Mouse (Mus musculus): ENCODE data around the gene Med8. TPM values are rescaled to one million over a fixed set of nuclear protein-coding genes. Genes with fewer than 3 reads are reported as not detected.

Med8 gene
- total RNA-seq, 2 experiments from 2014 or later, result 47.3 to 52.7 TPM

- DNase-seq (ENCODE audit: low spot score in 2 of 2), result no peak
Measured at GRCm38 (mm10) chr4:118413553-118413952, 4.4 kb downstream of the Med8 start.

GRCm38 (mm10) chr4:118415779-118416178, 6.6 kb downstream of the Med8 start:
- DNase-seq (ENCODE audit: low spot score in 2 of 2), result peak in 1 of 2 experiments; percentile 39

GRCm38 (mm10) chr4:118416329-118416728, 7.2 kb downstream of the Med8 start:
- DNase-seq (ENCODE audit: low spot score in 2 of 2), result peak in 1 of 2 experiments; percentile 29

GRCm38 (mm10) chr4:118417112-118417797, 8.1 kb downstream of the Med8 start:
- peak in 1 of 2 experiments; percentile 22 for DNase-seq (ENCODE audit: low spot score in 2 of 2)

GRCm38 (mm10) chr4:118421384-118421783, 12.2 kb downstream of the Med8 start:
- no peak for DNase-seq (ENCODE audit: low spot score in 2 of 2)

GRCm38 (mm10) chr4:118424541-118425160, 15.5 kb downstream of the Med8 start:
- DNase-seq (ENCODE audit: low spot score in 2 of 2), result no peak

- DNase-seq (ENCODE audit: low spot score in 2 of 2), result no peak
Measured at GRCm38 (mm10) chr4:118425374-118425773, 16.2 kb downstream of the Med8 start.

GRCm38 (mm10) chr4:118427415-118427767, 18.3 kb downstream of the Med8 start:
- DNase-seq (ENCODE audit: low spot score in 2 of 2), result no peak

GRCm38 (mm10) chr4:118427768-118428451, 18.8 kb downstream of the Med8 start, which contains the start of gene Elovl1:
Elovl1 (plus strand) TSS chr4:118428093.
- peak; percentile 54 to 71 for DNase-seq (ENCODE audit: low spot score in 2 of 2)

- no peak for DNase-seq (ENCODE audit: low spot score in 2 of 2)
Measured at GRCm38 (mm10) chr4:118428531-118429214, 19.5 kb downstream of the Med8 start.

GRCm38 (mm10) chr4:118429215-118429895, 20.2 kb downstream of the Med8 start:
- DNase-seq (ENCODE audit: low spot score in 2 of 2), result no peak

GRCm38 (mm10) chr4:118432332-118432731, 23.2 kb downstream of the Med8 start:
- DNase-seq (ENCODE audit: low spot score in 2 of 2), result no peak

GRCm38 (mm10) chr4:118436820-118437603, 27.9 kb downstream of the Med8 start, which contains the start of gene Cdc20:
Cdc20 (minus strand) TSS chr4:118437352.
- peak; percentile 82 to 91 for DNase-seq (ENCODE audit: low spot score in 2 of 2)

GRCm38 (mm10) chr4:118437829-118438253, 28.7 kb downstream of the Med8 start:
- DNase-seq (ENCODE audit: low spot score in 2 of 2), result no peak

GRCm38 (mm10) chr4:118445088-118445487, 36.0 kb downstream of the Med8 start:
- no peak for DNase-seq (ENCODE audit: low spot score in 2 of 2)

- peak in 1 of 2 experiments; percentile 20 for DNase-seq (ENCODE audit: low spot score in 2 of 2)
Measured at GRCm38 (mm10) chr4:118445781-118446414, 36.8 kb downstream of the Med8 start.

- DNase-seq (ENCODE audit: low spot score in 2 of 2), result peak in 1 of 2 experiments; percentile 16
Measured at GRCm38 (mm10) chr4:118446415-118447153, 37.4 kb downstream of the Med8 start.

GRCm38 (mm10) chr4:118457345-118457975, 48.3 kb downstream of the Med8 start, which contains the start of gene Mpl:
Mpl (minus strand) TSS chr4:118457513.
- DNase-seq (ENCODE audit: low spot score in 2 of 2), result peak in 1 of 2 experiments; percentile 13

All from layer of hippocampus, adult 18-20 months (tissue).